Mouse (Mus musculus) urinary bladder, adult 2 months (tissue): ENCODE results near the gene Ddit4. TPM values are rescaled to one million over a fixed set of nuclear protein-coding genes. Genes with fewer than 3 reads are reported as not detected.

ENCODE experiments used
- DNase-seq: peaks from one replicate; pipeline ENCODE4 v3.0.0; 2022; ENCODE audit warnings: low spot score
- polyA plus RNA-seq: library from polyadenylated mRNA; depleted of rRNA; stranded (reverse); fragments of >200 nt; gene quantifications from 2 replicates; pipeline ENCODE4 v1.2.3, GENCODE M21; 2012

Gene Ddit4
- polyA plus RNA-seq, 1 experiment = 30.7 TPM

- no peak for DNase-seq
Observed at GRCm38 (mm10) chr10:59971813-59972212, 20.2 kb upstream of the Ddit4 start.

- DNase-seq = no peak
Observed at GRCm38 (mm10) chr10:59970450-59971062, 18.9 kb upstream of the Ddit4 start.

DNA sequence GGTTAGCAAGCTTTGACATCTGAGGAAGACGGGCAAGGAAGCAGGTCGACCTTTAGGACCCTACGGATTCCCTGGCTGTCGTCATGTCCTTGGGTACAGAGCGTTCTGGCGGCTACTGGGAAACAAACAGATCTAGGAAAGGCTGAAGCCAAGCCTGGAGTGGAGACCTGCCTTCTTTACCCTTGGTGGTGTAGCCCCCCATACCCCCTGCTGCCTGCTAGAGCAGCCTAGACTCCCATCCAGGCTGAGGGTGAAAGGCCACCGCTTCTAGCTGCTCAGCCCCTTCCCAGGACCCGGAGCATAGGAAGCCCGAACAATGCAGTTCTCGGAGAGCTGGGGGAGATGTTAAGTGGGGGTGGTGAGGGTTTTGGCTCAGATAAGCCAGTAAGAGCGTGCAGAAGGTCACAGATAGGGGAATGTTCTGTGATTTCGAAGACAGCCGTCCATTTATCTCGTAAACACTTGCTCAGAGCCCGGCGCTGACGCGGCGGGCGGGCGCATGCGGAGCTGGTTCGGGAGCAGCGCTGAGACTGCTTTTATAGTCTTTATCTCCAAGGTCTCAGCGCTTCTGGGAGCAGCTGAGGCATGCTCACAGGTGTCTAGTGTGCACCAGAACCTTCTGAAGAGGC is 18.3 kb upstream of the Ddit4 start:
- DNase-seq = no peak

DNA sequence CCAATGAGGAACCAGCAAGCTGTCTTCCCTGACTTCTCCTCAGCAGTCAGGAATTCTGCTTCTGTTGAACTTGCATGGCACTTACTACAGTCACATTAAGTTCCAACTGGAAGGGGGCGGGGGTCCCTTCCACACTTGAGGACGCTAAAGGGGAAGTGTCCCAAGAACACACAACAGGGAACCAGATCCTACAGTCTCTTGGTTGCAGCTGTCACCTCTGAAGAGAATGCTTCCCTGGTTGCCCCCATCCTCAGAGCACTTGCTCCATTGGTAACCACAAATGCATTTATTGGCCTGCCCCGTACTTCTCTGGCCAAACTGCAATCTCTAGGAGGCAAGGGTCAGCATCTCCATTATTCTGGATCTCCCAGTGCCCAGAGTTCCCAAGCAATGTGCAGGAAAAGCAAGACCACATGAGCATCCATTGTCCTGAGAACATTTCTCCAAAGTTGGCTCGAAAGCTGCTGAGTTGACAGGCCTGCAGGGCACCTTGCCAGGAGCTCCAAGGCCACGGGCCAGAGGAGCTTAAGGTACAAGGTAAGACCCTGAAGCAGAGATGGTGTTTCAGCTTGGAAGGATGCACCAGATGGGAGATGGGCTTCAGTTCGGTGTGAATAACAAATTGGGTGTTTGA is 15.8 kb upstream of the Ddit4 start:
- peak; percentile 23 for DNase-seq

- DNase-seq = no peak
Observed at GRCm38 (mm10) chr10:59966743-59967142, 15.1 kb upstream of the Ddit4 start.

GRCm38 (mm10) chr10:59965788-59966187 is 14.2 kb upstream of the Ddit4 start:
- no peak for DNase-seq

- DNase-seq = no peak
Observed at GRCm38 (mm10) chr10:59965362-59965695, 13.7 kb upstream of the Ddit4 start.

- DNase-seq = no peak
Observed at GRCm38 (mm10) chr10:59964504-59965361, 13.1 kb upstream of the Ddit4 start.

DNA sequence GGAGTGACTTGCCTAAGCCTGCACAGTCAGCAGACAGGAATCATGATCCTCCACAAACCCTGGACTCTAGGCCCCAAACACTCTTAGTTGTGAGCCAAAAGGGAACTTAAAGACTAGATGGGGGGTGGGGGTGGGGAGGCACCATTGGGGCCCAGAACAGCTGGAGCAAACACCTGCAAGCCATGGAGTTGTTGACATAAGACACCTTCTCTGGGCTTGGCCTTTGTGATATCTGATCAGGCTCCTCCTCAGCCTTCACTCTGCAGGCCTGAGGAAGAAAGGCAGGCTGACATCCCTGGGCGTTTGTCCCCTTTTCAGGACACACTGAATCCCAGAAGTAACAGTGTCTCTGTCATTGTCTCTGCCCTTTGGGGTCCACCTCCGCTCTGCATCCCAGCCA is 12.0 kb upstream of the Ddit4 start:
- no peak for DNase-seq

GRCm38 (mm10) chr10:59959517-59959916 is 7.9 kb upstream of the Ddit4 start:
- no peak for DNase-seq

DNA sequence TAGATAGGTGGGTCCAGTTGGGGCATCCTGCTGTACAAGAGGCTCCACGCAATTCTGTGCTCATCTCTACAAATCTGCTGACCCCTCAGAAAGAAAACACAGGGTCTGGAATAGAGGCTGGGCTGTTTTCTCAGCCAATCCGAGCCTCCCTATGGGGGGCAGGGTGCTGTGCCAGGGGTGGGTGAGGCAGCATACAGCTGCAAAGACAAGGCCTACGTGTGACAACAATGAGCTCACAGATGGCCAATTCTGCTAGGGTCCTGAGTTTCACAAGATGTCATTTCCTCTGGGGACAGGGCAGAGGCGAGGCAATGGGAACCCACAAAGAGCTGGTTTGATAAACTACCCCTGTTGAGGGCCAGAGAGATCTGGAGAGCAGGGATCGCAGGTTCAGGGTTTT is 6.8 kb upstream of the Ddit4 start:
- no peak for DNase-seq

DNA sequence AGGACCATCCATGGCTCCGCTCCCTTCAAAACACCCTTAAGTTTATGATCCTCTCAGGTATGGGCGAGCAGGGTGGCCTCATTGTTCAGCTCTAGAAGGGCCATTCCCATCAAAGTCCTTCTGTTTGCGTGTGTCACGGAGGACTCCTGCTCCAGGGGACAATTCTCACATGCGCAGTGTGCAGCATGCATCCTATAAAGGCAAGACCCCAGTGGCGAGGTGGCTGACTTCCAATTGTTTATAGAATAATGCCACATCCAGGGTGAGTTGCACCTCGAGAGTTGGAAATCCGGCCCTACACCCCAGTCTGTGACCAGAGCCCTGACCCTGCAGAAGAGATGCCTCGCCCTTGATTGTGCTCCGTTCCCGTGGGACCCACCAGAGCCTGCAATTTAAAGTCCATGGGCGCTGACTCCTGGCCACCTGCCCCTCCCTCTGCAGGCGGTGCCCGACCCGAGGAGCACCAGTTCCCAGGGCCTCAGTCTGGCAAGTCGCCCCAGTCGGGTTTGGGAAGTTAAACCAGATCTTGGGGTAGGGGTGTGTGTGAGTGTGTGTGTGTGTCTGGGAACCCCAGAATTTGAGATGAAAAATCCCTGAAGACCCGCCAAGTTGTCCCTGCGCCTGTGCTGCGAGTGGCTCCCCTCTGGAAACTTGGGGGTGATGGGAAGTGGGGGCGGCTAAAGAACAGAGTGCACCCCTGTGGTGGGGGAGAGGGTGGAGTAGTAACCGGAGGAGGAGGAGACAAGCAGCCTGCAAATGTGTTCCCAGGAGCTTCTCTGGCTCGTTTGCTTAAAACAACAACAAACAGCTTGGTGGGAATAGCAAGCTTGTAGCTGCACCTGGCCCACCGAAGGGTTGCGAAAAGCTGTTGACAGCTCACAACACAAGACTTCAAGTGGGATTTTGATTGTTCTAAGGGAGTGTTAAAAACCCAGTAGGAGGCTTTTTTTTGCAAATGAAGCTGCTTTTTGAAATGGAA is 5.8 kb upstream of the Ddit4 start:
- no peak for DNase-seq

- DNase-seq = no peak
Observed at GRCm38 (mm10) chr10:59956681-59957080, 5.0 kb upstream of the Ddit4 start.

GRCm38 (mm10) chr10:59953564-59954039 is 2.0 kb upstream of the Ddit4 start:
- DNase-seq = no peak

DNA sequence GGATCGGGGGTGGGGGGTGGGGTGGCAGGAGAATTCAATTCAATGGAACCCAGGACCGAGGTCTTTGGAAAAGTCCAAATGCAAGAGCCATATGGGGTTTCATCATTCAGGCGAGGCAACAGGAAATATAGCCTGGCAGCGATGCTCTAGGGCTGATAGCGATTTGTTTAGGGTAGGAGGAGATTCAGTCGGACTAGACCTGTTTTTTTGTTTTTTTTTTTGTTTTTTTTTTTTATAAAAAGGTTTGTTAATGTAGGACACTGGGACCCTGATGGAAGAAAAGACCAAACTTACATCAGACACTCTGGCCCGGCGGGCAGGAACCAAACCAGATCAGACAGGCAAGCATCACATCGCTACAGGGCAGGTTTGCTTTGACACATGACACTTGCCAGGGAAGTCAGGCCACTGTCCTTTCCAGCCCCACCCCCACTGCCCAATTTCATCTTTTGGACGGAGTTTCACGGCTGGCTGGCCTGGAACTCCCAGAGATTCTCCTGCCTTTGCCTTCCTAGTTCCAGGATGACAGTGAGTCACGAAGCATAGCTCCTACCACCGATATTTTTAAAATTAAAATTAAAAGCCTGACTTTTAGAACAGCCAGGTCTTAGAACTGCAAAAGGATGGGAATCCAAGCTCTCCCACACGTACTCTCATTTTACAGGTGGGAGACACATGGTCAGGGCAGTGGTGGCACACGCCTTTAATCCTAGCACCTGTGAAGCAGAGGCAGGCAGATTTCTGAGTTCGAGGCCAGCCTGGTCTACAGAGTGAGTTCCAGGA is 1.3 kb upstream of the Ddit4 start:
- DNase-seq = no peak

- DNase-seq = no peak
Observed at GRCm38 (mm10) chr10:59952152-59952780, 632 bp upstream of the Ddit4 start.

DNA sequence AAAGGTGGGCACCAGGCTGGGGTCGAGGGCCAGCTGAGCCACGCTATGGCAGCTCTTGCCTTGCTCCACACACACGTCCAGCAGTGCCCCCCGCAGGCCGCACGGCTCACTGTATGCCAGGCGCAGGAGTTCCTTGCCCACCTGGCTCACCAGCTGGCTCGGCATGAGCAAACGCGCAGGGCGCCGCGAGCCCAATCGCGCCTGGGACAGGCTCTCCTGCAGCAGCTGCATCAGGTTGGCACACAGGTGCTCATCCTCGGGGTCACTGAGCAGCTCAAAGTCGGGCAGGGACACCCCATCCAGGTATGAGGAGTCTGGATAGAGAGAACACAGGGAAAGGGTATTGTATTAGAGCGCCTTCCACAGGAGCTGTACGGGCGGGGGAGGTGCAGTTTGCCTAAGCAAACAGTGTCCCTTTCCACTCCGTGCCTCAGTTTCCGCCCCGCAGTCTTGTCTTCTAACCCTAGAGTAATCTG is 880 bp downstream of the Ddit4 start:
- peak; percentile 75 for DNase-seq

- no peak for DNase-seq
Observed at GRCm38 (mm10) chr10:59949783-59950605, 1.6 kb downstream of the Ddit4 start.

DNA sequence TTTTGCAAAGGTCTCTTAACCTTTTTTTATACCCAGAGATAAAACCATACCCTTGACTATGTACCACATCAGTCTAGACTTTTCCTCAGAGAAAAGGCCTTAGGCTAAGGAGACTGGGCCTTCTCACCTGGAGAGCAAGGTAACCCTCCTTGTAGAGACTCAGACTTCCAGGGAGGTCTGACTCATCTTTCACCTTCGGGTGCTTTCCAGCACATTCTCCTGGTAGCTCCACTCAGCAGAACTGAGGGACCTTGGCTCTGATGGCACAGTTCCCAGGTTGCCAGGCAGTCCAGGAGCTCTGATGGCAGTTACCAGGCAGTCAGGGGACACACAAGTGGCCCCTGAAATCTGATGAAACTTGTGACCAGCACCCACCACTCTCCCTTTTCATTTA is 2.4 kb downstream of the Ddit4 start:
- no peak for DNase-seq
